Mouse (Mus musculus): Measurements from ENCODE around the gene Abcg3.
A peak's percentile ranks its signal among the peaks of the same experiment; 100 is the strongest.
"Not testable (repeated sequence)": the region's sequence is repeated elsewhere in the genome, so short reads cannot be mapped to it uniquely, and the experiment has no call there.

Abcg3 gene

DNA sequence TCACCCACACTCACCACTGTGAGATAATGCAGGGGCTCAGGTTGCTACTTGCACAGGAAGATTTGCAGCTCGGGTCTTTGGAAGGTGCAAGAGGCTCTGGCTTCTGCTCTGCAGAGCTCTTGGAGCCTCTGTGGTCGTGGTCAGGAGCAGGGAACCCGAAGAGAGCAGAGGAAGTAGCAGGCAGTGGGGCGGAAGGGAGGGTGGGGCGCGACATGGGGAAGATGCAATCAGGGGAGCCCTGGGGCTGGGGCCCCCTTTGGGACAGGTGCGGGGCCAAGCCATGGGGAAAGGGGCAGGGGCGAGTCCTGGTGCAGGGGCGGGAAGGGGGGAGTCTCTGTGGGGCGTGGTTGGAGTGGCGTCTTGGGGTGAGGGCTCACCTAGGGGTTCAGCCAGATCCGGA, at the start of gene Abcg3:
Gene Abcg3 (minus strand): TSS at position 184 of the 400 bp plus-strand sequence.
- peak; percentile 79 to 87 for DNase-seq

- DNase-seq = no peak
Measured at GRCm38 (mm10) chr5:105012551-105012950, 30.0 kb upstream of the Abcg3 start.

- no peak for DNase-seq
Measured at GRCm38 (mm10) chr5:105011570-105011969, 29.1 kb upstream of the Abcg3 start.

DNA sequence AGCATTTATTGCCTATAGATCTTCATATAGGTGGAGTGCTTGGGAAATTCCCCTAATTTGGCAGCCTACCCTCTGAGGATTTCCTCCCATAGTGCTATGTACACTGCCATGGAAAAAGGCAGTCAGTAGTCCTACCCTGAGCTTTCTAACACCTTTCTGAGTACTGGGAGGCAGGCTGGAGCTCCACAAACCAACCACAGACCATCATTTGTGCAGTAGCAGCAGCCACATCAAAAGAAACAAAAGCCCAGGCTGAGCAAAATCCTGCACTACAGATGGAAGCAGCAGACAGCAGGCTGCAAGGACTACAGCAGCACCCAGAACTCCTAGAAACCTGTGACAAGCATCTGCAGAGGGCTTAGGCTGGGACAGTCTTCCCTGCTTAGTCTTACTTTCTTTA, 27.9 kb upstream of the Abcg3 start:
- DNase-seq = peak; percentile 48 to 67

- no peak for DNase-seq
Measured at GRCm38 (mm10) chr5:104989411-104989810, 6.9 kb upstream of the Abcg3 start.

- DNase-seq = no peak
Measured at GRCm38 (mm10) chr5:104988000-104988399, 5.5 kb upstream of the Abcg3 start.

GRCm38 (mm10) chr5:104986706-104987105, 4.2 kb upstream of the Abcg3 start:
- no peak for DNase-seq

DNA sequence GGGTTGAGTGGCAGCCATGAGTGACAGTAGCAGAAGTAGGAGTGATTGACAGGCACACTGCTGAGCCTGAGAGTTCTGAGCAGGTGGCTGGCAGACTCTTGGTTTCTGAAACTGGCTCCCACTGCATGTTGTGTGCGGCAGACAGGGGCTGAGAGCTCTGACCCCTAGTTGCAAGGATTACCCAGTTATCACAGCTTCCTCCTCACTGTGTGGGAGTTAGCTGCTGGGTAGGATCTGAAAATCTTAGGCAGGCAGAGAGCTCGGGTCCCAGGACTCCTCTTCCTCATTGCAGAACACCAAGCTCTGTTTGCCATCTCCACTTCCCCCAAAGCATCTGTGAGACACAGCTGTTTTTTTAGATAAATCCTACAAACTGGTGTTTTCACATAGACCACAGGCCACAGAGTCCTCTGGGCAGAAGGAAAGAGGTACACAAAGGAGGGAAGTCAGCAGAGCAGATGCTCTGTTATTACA, 3.4 kb downstream of the Abcg3 start:
- peak; percentile 35 to 59 for DNase-seq

- no peak for DNase-seq
Measured at GRCm38 (mm10) chr5:104958141-104958793, 24.3 kb downstream of the Abcg3 start.

GRCm38 (mm10) chr5:104955208-104955607, 27.3 kb downstream of the Abcg3 start:
- no peak for DNase-seq

GRCm38 (mm10) chr5:104946951-104947350, 35.6 kb downstream of the Abcg3 start:
- DNase-seq = no peak

DNA sequence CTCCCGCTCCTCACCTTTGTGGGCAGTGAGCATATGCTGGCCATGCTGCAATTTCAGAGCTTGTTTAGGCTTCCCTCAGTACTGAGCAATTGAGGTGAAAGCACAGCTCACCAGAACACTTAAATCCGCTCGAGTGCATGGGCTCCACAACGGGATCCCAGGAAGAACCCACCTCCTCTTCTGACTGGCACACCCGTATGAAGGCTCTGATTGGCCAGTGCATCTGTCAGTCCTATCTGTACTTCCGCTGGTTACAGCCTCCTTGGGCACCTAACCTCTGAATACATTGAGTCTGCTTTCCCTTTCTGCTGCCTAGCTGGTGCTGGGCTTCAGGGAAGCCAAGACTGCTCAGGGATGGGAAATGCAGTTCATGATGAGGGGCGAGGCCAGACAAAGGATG, 48.4 kb downstream of the Abcg3 start:
- no peak for DNase-seq

- not testable (repeated sequence) for DNase-seq
Measured at GRCm38 (mm10) chr5:104906556-104906955, 76.0 kb downstream of the Abcg3 start.
